ENCODE assay signal across 8 mouse cellular contexts in genomic region chr6:17816865-17817435, GRCm38 (mm10).
DNase-seq lines count a peak whose midpoint lies in the region; ATAC-seq lines count a peak whose summit lies in the region.

No protein-coding gene starts in this region.

- peak; percentile 75 for DNase-seq in gastrocnemius, adult 18-20 months (ENCODE audit: low spot score)
- no peak for DNase-seq in gastrocnemius, postnatal 4 days (ENCODE audit: low spot score in 2 of 2)
- DNase-seq in cerebellum, adult 18-20 months: peak; percentile 56 to 57
- peak; percentile 45 to 78 for DNase-seq in gastrocnemius, adult 8-10 months (ENCODE audit: low spot score in 2 of 2)
- no peak for DNase-seq in thymus, postnatal 14 days
- no peak for DNase-seq in adipocyte (ENCODE audit: low spot score)
- no peak for DNase-seq in left cerebral cortex, postnatal 25 days (ENCODE audit: low spot score in 2 of 2)

- WGBS in midbrain, embryonic 12.5 days: 30% methylated on average over 3 of the region's 3 CpGs

- peaks cover 12% of the 10 kb centered on the region for H3K4me1 ChIP-seq in midbrain, embryonic 12.5 days

- H3K27ac ChIP-seq in midbrain, embryonic 12.5 days (replicated peaks): peak overlapping the region; percentile 46

- no peaks in the 10 kb centered on the region for H3K9me3 ChIP-seq in midbrain, embryonic 12.5 days

- H3K36me3 ChIP-seq in midbrain, embryonic 12.5 days: peaks cover 5% of the 10 kb centered on the region; the same call in 1 of the 2 replicates

- H3K27me3 ChIP-seq in midbrain, embryonic 12.5 days: no peaks in the 10 kb centered on the region; the same call in 1 of the 2 replicates

- ATAC-seq in midbrain, embryonic 12.5 days (ENCODE audit: low FRiP score, low read depth): no peak

- no peak overlapping the region for H3K4me2 ChIP-seq in midbrain, embryonic 12.5 days (replicated peaks)

- intact Hi-C loops in left cerebral cortex, postnatal 25 days (cut with DNase I): no loop called here

- H3K9ac ChIP-seq in midbrain, embryonic 12.5 days (replicated peaks): no peak overlapping the region

- H3K4me3 ChIP-seq in midbrain, embryonic 12.5 days: no peak overlapping the region

Comparison
In these comparisons a context has a peak if more than half of its experiments do, and no peak if none do; other contexts are left out.
1. DNase-seq: peak in gastrocnemius, adult 18-20 months (single experiment), cerebellum, adult 18-20 months (2 of 2) and gastrocnemius, adult 8-10 months (2 of 2); none in gastrocnemius, postnatal 4 days (0 of 2), thymus, postnatal 14 days (single experiment), adipocyte (single experiment) and left cerebral cortex, postnatal 25 days (0 of 2).